ENCODE assay signal across 8 mouse cellular contexts in the genomic region with DNA sequence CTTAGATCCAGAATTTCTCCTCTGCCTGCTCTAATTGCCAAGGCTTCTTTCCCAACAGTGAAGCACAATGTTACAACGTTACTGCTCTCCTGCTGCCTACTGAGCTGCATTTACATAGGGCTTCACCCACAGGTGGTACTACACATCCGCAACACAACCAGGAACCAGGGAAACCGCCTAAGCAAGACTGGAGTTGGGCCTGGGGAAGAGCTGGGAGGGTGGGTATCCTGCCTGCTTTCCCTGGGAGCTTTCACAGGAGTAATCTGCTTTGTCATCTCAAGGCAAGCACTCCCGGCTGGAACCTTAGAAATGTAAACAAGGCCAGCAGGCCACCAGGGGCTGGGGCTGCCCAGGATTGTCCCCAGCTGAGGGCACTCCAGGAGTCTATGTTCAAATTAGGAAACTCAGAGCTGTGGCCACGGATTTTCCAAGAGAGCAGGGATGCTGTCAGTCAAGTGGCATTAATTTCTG. TPM values are rescaled to one million over a fixed set of nuclear protein-coding genes. Genes with fewer than 3 reads are reported as not detected.
DNase-seq lines count a peak whose midpoint lies in the region; ATAC-seq and TF ChIP-seq lines count a peak whose summit lies in the region.

No protein-coding gene starts in this region.

- H3K36me3 ChIP-seq in heart, embryonic 16.5 days (ENCODE audit: control insufficient read depth, insufficient read depth): no peaks in the 10 kb centered on the region
- H3K36me3 ChIP-seq in hindbrain, embryonic 16.5 days (ENCODE audit: control insufficient read depth, insufficient read depth, low read length): no peaks in the 10 kb centered on the region
- H3K36me3 ChIP-seq in midbrain, postnatal 0 days (ENCODE audit: insufficient read depth, low read length): no peaks in the 10 kb centered on the region

- peaks cover 13% of the 10 kb centered on the region for H3K4me1 ChIP-seq in heart, embryonic 16.5 days (ENCODE audit: control insufficient read depth, insufficient read depth, low read length)
- H3K4me1 ChIP-seq in hindbrain, embryonic 16.5 days (ENCODE audit: control insufficient read depth, insufficient read depth, low read depth, low read length): peaks cover 24% of the 10 kb centered on the region
- 0 out of 2 replicates have a peak, but pooled peaks cover 6% of the 10 kb centered on the region for H3K4me1 ChIP-seq in midbrain, postnatal 0 days (ENCODE audit: insufficient read depth, low read length)

- H3K4me3 ChIP-seq in heart, embryonic 16.5 days (ENCODE audit: low read length): no peak overlapping the region
- H3K4me3 ChIP-seq in hindbrain, embryonic 16.5 days (ENCODE audit: low read length): no peak overlapping the region
- H3K4me3 ChIP-seq in midbrain, postnatal 0 days (ENCODE audit: low read depth, low read length): no peak overlapping the region

- ATAC-seq in heart, embryonic 16.5 days (replicated peaks; ENCODE audit: extremely low read depth, insufficient read depth, low FRiP score): no peak
- ATAC-seq in hindbrain, embryonic 16.5 days: peak; percentile 41; the same call in 1 of the 2 replicates
- no peak for ATAC-seq in midbrain, postnatal 0 days (ENCODE audit: low FRiP score)

- no peak overlapping the region for H3K9ac ChIP-seq in heart, embryonic 16.5 days (ENCODE audit: low read length)
- no peak overlapping the region for H3K9ac ChIP-seq in hindbrain, embryonic 16.5 days (ENCODE audit: low read depth, low read length)
- H3K9ac ChIP-seq in midbrain, postnatal 0 days (replicated peaks; ENCODE audit: low read length, poor library complexity, severe bottlenecking): no peak overlapping the region

- no peak overlapping the region for H3K4me2 ChIP-seq in heart, embryonic 16.5 days (ENCODE audit: low read depth, low read length)
- H3K4me2 ChIP-seq in hindbrain, embryonic 16.5 days (ENCODE audit: low read length): no peak overlapping the region
- no peak overlapping the region for H3K4me2 ChIP-seq in midbrain, postnatal 0 days (ENCODE audit: low read depth, low read length, poor library complexity, severe bottlenecking)

- no peaks in the 10 kb centered on the region for H3K9me3 ChIP-seq in heart, embryonic 16.5 days (replicated peaks; ENCODE audit: control insufficient read depth, low read length)
- no peaks in the 10 kb centered on the region for H3K9me3 ChIP-seq in hindbrain, embryonic 16.5 days (ENCODE audit: control insufficient read depth, low read length)
- no peaks in the 10 kb centered on the region for H3K9me3 ChIP-seq in midbrain, postnatal 0 days (ENCODE audit: low read length)

- intact Hi-C loops in heart, postnatal 14 days (cut with DNase I): no loop called here

- WGBS in heart, embryonic 16.5 days: 28% methylated on average over 5 of the region's 5 CpGs
- whole genome bisulfite sequencing in hindbrain, embryonic 16.5 days: 8% methylated on average over 5 of the region's 5 CpGs
- WGBS in midbrain, postnatal 0 days: 7% methylated on average over 5 of the region's 5 CpGs

- H3K27ac ChIP-seq in heart, embryonic 16.5 days (ENCODE audit: low read length): peak overlapping the region; percentile 68
- H3K27ac ChIP-seq in hindbrain, embryonic 16.5 days (ENCODE audit: low read depth, low read length): no peak overlapping the region
- no peak overlapping the region for H3K27ac ChIP-seq in midbrain, postnatal 0 days (ENCODE audit: low read depth, low read length)

- no peaks in the 10 kb centered on the region for H3K27me3 ChIP-seq in heart, embryonic 16.5 days (ENCODE audit: control insufficient read depth, insufficient read depth, low read length)
- H3K27me3 ChIP-seq in hindbrain, embryonic 16.5 days (replicated peaks; ENCODE audit: control insufficient read depth, insufficient read depth, low read length): no peaks in the 10 kb centered on the region
- H3K27me3 ChIP-seq in midbrain, postnatal 0 days (ENCODE audit: insufficient read depth, low read length): no peaks in the 10 kb centered on the region

- DNase-seq in heart, postnatal 14 days: no peak
- DNase-seq in Muller cell, postnatal 12 days (ENCODE audit: inconsistent ontology term): peak; percentile 52
- DNase-seq in midbrain, postnatal 0 days (ENCODE audit: low spot score): no peak
- no peak for DNase-seq in spleen, postnatal 36 days (ENCODE audit: low spot score in 2 of 2)
- no peak for DNase-seq in adrenal gland, postnatal 14 days
- DNase-seq in adrenal gland, postnatal 36 days: no peak

- TF ChIP-seq CTCF in midbrain, postnatal 0 days (IDR thresholded peaks at IDR 0.05): 0 out of 2 replicates have a peak, but pooled peaks have one; percentile 1

RNA-seq across cellular contexts. Expression of a gene that starts 9.0 kb away (rescaled TPM):
- polyA plus RNA-seq in heart, embryonic 16.5 days (2015; fragmentation: Nextera tagmentation; extraction: Ambion mirVana): 234 and 239 TPM in 2 replicates
- total RNA-seq in heart, postnatal 14 days (2021): 100 to 1,000 TPM; 297 to 319 TPM
- 197 and 227 TPM in 2 replicates for polyA plus RNA-seq in hindbrain, embryonic 16.5 days (2015; fragmentation: Nextera tagmentation; extraction: Ambion mirVana)
- 354 and 498 TPM in 2 replicates for total RNA-seq in midbrain, postnatal 0 days (2014; rRNA removed)
- polyA plus RNA-seq in midbrain, postnatal 0 days (2015; fragmentation: Nextera tagmentation; extraction: Ambion mirVana): 228 and 230 TPM in 2 replicates
- 220 and 252 TPM in 2 replicates for total RNA-seq in adrenal gland, postnatal 14 days (2021)
- 100 to 1,000 TPM; 164 to 181 TPM for total RNA-seq in adrenal gland, postnatal 36 days (2021)
